Mouse (Mus musculus) midbrain, embryonic 13.5 days (tissue): ENCODE measurements at regions not wholly inside any gene's neighbourhood (a gene's known extent, or its start where the extent isn't known, plus 50 kb on each side); places are given as distances from the start of the nearest gene placed in this dataset.

Experiments
- ATAC-seq: fragments of 200-750 bp; cut with Nextera tagmentation; 2 replicates; pipeline ENCODE4 v1.8.0; 2017; ENCODE audit warnings: mild to moderate bottlenecking, moderate TSS enrichment, moderate library complexity
- H3K27ac ChIP-seq: fragments of 300-500 bp; sonication (generic); 2 replicates; pipeline ENCODE4 v1.5.1; 2015; ENCODE audit warnings: inconsistent platforms, mild to moderate bottlenecking, moderate library complexity
- H3K27me3 ChIP-seq: fragments of 300-500 bp; sonication (generic); 2 replicates; pipeline ENCODE4 v1.6.1; 2015; ENCODE audit warnings: mild to moderate bottlenecking, inconsistent platforms
- H3K36me3 ChIP-seq: fragments of 300-500 bp; sonication (generic); 2 replicates; pipeline ENCODE4 v1.6.1; 2015; ENCODE audit warnings: mild to moderate bottlenecking, inconsistent platforms
- H3K4me1 ChIP-seq: fragments of 300-500 bp; sonication (generic); replicated peaks from 2 replicates; pipeline ENCODE4 v1.6.1; 2015; ENCODE audit warnings: inconsistent platforms
- H3K4me2 ChIP-seq: fragments of 300-500 bp; sonication (generic); replicated peaks from 2 replicates; pipeline ENCODE4 v1.6.1; 2015; ENCODE audit warnings: moderate library complexity, mild to moderate bottlenecking, inconsistent platforms
- H3K4me3 ChIP-seq: fragments of 300-500 bp; sonication (generic); replicated peaks from 2 replicates; pipeline ENCODE4 v1.5.1; 2015; ENCODE audit warnings: mild to moderate bottlenecking, inconsistent platforms
- H3K9ac ChIP-seq: fragments of 300-500 bp; sonication (generic); replicated peaks from 2 replicates; pipeline ENCODE4 v1.6.1; 2015; ENCODE audit warnings: mild to moderate bottlenecking, inconsistent platforms
- H3K9me3 ChIP-seq: fragments of 300-500 bp; sonication (generic); 2 replicates; pipeline ENCODE4 v1.6.1; 2016; ENCODE audit warnings: mild to moderate bottlenecking, inconsistent platforms
- WGBS: fragments of 180-500 bp; shearing (Covaris S2); methylation state at CpG from one replicate; pipeline ENCODE4 v1.1.7; 2015; 5-methylcytosine and 5-hydroxymethylcytosine counted together

DNA sequence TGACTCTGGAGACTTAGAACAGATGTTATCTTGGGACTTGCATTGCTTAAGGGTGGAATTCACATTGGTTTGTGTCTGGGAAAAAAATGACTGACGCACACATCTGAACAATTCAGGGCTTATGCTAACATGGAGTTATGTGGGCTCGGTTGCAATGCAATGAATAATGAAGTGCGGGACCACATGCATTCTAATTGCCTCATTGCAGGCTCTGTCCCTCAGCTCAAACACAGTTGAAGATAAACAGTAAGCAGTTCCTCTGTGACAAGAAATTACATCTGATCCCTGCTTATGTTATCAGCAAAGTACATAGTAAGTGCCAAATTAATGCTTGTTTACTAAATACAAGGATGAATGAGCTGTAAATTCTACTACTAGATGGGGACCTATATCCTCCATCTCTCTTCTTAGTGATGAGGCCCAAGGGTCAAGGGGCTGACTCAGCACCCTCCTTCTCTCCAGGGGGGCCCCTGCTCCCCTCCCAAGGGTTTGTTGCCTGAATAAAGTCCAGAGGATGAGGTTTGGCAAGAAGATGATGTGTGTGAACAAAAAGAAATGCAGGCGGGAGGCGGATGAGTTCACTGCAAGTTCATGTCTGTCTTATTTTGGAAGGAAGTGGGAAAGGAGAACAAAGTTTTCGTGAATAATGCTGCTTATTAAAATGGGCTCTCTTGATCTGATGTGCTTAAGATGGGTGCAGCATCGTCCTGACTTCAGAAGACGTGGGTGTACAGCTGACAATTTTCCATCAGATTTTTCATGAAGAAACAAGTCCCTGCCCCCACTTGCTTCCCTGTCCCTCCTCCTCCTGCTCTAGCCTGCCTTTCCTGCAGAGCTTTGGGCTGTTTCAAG is 533.1 kb downstream of the Shisa9 start:
- Histone ChIP-seq H3K36me3 (no peaks in the 10 kb centered on the region), H3K4me3 (no peak overlapping the region), H3K9me3 (no peaks in the 10 kb centered on the region), H3K27ac (no peak overlapping the region), H3K27me3 (no peaks in the 10 kb centered on the region), H3K4me2 (no peak overlapping the region), H3K9ac (no peak overlapping the region), H3K4me1 (0 out of 2 replicates have a peak, but pooled peaks cover 2% of the 10 kb centered on the region)
- WGBS = 70% methylated on average over 8 of the region's 8 CpGs
- no peak for ATAC-seq

DNA sequence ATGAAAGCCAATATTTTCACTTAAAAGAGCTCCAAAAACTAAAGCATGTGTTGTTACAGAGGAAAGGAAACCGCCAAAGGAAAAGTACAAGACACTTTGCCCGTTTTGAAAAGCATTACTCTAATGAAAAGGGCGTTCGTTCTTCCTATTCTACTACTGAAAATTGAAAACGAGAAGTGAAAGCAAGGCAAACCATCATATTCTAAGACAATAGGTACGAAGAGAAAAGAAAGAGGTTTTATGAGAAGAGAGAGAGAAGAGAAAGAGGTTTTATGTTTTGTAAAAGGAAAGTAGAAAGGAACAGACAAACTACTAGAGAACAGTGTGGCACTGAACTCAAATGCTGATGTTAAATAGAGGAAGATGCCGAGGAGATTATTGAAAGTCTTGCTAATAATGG is 534.4 kb downstream of the Shisa9 start:
- H3K9ac ChIP-seq = no peak overlapping the region
- no peaks in the 10 kb centered on the region for H3K27me3 ChIP-seq
- no peaks in the 10 kb centered on the region for H3K9me3 ChIP-seq
- WGBS = 85% methylated on average over 7 of the region's 7 CpGs
- H3K27ac ChIP-seq = no peak overlapping the region
- no peak for ATAC-seq
- 0 out of 2 replicates have a peak, but pooled peaks cover 2% of the 10 kb centered on the region for H3K4me1 ChIP-seq
- no peak overlapping the region for H3K4me3 ChIP-seq
- H3K4me2 ChIP-seq = no peak overlapping the region
- no peaks in the 10 kb centered on the region for H3K36me3 ChIP-seq

DNA sequence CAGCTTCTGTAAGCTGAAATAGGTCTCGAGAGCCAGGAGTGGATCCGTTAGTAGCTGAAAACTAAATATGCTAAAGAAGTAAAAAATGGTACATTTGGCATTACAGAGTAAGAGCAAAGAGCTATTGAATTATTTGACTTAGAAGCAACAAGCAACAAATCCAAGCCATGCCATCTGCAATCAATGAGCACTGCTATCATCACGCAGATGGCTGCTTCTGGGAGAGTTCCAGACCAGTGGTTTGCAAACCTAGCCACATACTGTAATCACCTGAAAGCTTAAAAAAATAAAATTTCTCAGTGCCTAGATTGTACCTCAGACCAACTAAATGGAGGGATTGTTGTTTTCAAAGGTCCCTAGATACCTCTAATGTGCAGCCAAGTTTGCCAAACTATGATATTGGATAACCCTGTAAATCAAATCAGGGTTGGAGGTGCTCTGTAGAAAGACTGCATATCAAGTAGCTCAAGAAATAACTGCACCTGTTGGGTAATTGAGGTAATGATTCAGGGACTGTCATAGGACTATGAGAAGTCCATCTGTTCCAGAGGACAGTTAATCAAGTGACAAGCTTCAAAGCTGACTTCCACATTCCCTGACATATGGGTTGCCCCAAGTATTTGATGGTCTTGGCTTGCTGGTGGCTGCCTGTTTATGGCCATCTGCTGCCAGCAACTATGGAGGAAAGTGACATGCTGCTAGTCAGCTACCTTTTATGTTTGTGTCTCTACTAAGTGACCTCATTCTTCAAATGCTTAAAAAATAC is 538.0 kb downstream of the Shisa9 start:
- Histone ChIP-seq H3K36me3 (no peaks in the 10 kb centered on the region), H3K27ac (no peak overlapping the region), H3K9ac (no peak overlapping the region), H3K4me3 (no peak overlapping the region), H3K4me1 (0 out of 2 replicates have a peak, but pooled peaks cover 2% of the 10 kb centered on the region), H3K27me3 (no peaks in the 10 kb centered on the region), H3K9me3 (no peaks in the 10 kb centered on the region), H3K4me2 (no peak overlapping the region)
- no peak for ATAC-seq
- WGBS = 90% methylated on average over 3 of the region's 3 CpGs

DNA sequence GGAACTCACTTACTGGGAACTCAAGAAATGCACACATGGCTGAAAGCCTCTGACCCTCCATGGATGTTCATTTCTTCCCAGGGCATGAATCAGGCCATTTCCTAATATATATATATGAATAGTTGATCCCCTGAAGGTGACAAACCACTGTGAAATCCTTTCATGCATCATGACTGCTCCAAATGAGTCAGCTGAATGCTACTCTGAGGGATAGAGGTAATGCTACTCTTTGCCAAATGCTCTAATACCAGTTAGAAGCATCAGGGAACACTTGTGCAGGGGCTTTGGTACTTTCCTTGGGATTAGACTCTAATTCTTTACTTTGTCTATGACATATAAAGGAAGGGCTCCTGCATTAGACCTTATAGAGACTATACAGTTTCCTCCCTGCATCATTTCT is 561.0 kb upstream of the Ercc4 start:
- Histone ChIP-seq H3K4me2 (no peak overlapping the region), H3K9ac (no peak overlapping the region), H3K27me3 (no peaks in the 10 kb centered on the region), H3K27ac (no peak overlapping the region), H3K9me3 (no peaks in the 10 kb centered on the region), H3K4me1 (no peaks in the 10 kb centered on the region), H3K4me3 (no peak overlapping the region), H3K36me3 (no peaks in the 10 kb centered on the region)
- ATAC-seq = no peak

DNA sequence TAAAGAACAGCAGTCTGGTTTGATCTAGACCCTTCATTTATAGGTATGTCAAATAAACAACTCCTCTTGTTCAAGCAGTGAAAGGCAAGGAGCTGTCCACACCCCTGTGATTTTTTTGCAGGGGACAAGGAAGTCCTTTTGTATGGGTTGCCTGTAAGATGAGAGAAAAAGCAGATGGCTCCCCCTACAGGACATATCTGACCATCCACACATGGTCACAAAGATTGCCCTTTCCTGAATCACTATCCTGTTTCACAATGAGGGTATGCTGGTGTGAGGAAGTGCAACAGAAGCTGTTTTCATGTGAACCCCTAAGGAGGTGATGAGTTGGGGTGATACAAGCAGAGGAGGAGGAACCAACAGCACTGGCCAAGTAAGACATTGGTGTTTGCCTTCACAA is 520.6 kb upstream of the Ercc4 start:
- no peaks in the 10 kb centered on the region for H3K27me3 ChIP-seq
- no peaks in the 10 kb centered on the region for H3K36me3 ChIP-seq
- no peak overlapping the region for H3K27ac ChIP-seq
- H3K4me1 ChIP-seq = no peaks in the 10 kb centered on the region
- H3K9me3 ChIP-seq = no peaks in the 10 kb centered on the region
- H3K4me2 ChIP-seq = no peak overlapping the region
- ATAC-seq = no peak
- no peak overlapping the region for H3K9ac ChIP-seq
- H3K4me3 ChIP-seq = no peak overlapping the region

DNA sequence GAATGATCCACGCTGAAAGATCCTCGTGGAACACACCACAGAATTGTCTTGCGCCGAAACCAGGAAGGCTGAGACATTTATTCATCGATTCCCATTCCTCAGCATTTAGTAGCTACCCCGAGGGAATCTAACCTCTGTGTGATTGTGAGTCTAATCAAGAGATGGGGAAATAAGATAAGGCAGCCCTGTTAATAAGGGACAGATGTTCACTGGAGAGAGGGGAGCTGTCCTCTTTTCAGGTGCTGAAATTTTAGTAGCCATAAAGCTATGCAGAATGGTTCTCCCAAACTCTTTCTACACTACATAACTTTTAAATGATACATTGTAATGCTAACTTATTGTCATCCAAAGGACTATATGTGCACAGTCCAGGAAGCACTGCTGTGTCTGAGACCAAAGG is 501.2 kb upstream of the Ercc4 start:
- Histone ChIP-seq H3K9ac (no peak overlapping the region), H3K4me3 (no peak overlapping the region), H3K4me2 (no peak overlapping the region), H3K4me1 (no peaks in the 10 kb centered on the region), H3K9me3 (no peaks in the 10 kb centered on the region), H3K27ac (no peak overlapping the region), H3K36me3 (no peaks in the 10 kb centered on the region), H3K27me3 (no peaks in the 10 kb centered on the region)
- 79% methylated on average over 6 of the region's 6 CpGs for WGBS
- no peak for ATAC-seq

DNA sequence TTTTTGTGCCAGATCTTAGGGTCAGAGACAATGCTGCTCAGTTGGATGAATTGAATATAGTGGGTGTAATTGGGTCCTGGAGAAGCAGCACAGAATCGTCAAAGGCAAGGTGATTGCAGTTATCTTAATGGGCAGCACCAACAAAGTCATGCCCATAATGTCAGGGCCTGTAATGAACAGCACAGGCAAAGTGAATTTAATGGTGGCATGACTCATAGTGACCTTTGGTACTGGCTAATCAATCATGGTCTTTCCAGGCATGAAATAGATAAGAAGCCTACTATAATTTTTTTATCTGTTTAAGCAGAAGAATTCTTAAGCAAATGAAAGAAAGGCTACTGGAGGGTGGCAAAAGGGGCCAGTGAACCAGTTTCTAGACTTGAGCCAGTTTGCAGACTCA is 498.4 kb upstream of the Ercc4 start:
- WGBS = 75% methylated on average over 1 of the region's 1 CpGs
- Histone ChIP-seq H3K9ac (no peak overlapping the region), H3K4me3 (no peak overlapping the region), H3K4me2 (no peak overlapping the region), H3K27ac (no peak overlapping the region), H3K36me3 (no peaks in the 10 kb centered on the region), H3K4me1 (no peaks in the 10 kb centered on the region), H3K9me3 (no peaks in the 10 kb centered on the region), H3K27me3 (no peaks in the 10 kb centered on the region)
- ATAC-seq = no peak

DNA sequence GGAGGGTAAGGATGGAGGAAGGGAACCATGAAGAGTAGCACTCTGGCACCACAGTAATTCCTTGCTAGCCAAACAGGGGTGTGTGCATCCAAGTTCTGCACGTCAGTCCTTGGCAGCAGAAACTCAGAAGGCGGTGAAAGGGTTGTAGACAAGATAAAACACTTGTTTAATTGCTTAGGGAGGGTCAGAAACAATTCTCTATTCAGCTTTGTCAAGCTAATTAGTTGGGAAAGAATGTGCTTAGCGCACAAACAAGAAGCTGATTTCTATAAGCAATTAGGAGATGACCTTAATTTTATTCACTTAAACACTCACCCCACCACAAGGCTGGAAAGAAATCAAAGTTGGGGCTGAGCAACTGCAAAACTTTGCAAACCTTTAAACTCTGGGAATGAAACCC is 491.7 kb upstream of the Ercc4 start:
- Histone ChIP-seq H3K27me3 (no peaks in the 10 kb centered on the region), H3K4me3 (no peak overlapping the region), H3K4me1 (no peaks in the 10 kb centered on the region), H3K4me2 (no peak overlapping the region), H3K27ac (no peak overlapping the region), H3K9ac (no peak overlapping the region), H3K36me3 (no peaks in the 10 kb centered on the region), H3K9me3 (no peaks in the 10 kb centered on the region)
- no peak for ATAC-seq
- WGBS = 68% methylated on average over 3 of the region's 3 CpGs

DNA sequence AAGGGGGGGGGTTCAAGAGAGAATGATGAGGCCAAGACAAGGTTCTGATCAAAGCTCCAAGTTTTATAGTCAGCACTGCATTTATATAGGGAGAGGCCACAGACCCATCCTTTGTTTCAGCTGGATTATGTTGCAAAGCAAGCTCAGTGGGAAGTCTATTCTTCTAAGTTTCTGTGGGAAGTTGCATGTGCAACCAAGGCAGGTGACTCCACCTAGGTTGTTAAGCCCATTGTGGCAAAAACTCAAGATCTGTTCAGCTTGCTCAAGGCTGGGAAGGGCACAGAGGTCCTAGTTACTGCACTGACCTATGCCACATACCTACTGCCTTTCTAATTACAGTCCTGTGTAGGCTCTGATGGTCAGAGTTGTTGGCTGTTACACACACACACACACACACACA is 477.0 kb upstream of the Ercc4 start:
- no peak overlapping the region for H3K4me2 ChIP-seq
- H3K9ac ChIP-seq = no peak overlapping the region
- H3K36me3 ChIP-seq = no peaks in the 10 kb centered on the region
- no peaks in the 10 kb centered on the region for H3K4me1 ChIP-seq
- H3K9me3 ChIP-seq = no peaks in the 10 kb centered on the region
- H3K27me3 ChIP-seq = no peaks in the 10 kb centered on the region
- no peak for ATAC-seq
- H3K4me3 ChIP-seq = no peak overlapping the region
- H3K27ac ChIP-seq = no peak overlapping the region

DNA sequence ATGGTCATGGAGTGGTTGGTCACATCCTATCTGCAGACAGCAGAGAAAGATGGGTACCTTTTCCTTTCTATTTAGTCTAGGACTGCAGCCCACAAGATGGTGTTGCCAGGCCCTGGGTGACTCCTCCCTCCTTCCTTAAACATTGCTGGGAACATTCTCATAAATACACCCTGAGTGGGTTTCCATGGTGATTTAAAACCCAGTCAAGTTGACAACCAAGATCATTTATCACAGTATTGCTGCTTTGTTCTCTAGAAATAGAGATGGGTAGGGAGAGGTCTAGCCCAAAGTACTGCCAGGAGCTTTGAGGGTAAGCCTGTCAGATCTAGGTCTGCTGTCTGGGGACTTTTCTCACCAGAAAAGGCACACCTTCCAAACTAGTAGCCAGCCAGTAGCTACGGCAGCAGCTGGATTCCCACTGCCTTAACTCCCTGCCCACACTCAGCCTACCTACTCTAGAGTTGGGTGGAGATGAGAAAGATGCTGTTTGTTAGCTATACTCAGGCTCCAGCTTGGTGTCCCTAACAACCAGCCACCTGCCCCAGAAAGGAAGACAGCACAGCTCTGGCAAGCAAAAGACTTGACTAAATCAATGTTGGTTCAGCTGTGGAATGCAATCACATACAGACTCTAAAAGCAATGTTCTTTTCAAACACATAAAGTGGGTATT is 470.4 kb upstream of the Ercc4 start:
- Histone ChIP-seq H3K9me3 (no peaks in the 10 kb centered on the region), H3K27ac (no peak overlapping the region), H3K9ac (no peak overlapping the region), H3K4me3 (no peak overlapping the region), H3K4me1 (no peaks in the 10 kb centered on the region), H3K27me3 (no peaks in the 10 kb centered on the region), H3K36me3 (no peaks in the 10 kb centered on the region), H3K4me2 (no peak overlapping the region)
- ATAC-seq = no peak
- WGBS = 75% methylated on average over 1 of the region's 1 CpGs

DNA sequence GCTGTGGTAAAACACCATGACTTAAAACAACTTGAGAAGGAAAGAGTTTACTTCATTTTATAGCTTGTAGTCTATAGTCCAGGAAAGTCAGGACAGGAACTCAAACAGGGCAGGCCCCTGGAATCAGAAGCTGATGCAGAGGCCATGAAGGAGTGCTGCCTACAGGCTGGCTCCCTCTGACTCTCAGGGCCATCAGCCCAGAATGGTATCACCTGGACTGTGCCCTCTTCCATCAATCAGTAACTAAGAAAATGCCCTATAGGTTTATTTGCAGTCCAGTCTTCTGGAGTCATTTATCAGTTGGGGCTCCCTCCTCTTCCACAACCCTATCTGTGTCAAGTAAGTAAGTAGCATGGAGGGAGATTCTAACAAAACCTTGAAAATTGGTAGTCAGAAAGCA is 466.4 kb upstream of the Ercc4 start:
- ATAC-seq = no peak
- H3K4me1 ChIP-seq = no peaks in the 10 kb centered on the region
- no peak overlapping the region for H3K27ac ChIP-seq

DNA sequence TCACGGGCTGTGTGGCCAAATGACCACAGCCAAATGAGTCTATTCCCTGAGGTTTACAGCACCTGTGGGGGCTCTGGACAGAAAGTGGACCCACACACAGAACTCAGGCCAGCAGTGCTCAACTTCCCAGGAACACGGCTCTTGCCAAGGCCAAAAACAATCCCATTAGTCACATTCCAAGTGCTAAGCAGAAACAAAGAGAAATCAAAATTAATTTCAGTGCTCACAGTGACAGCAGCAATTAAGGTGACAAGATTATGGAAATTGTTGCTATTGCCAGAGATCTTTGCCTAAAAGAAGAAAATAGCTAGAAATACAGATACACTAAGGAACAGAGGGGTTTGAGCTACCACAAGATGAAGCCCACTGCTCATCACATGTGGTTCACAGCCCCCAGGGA is 464.9 kb upstream of the Ercc4 start:
- H3K9me3 ChIP-seq = no peaks in the 10 kb centered on the region
- ATAC-seq = no peak
- no peak overlapping the region for H3K27ac ChIP-seq
- no peaks in the 10 kb centered on the region for H3K36me3 ChIP-seq
- no peaks in the 10 kb centered on the region for H3K27me3 ChIP-seq
- H3K4me3 ChIP-seq = no peak overlapping the region
- no peak overlapping the region for H3K4me2 ChIP-seq
- H3K4me1 ChIP-seq = no peaks in the 10 kb centered on the region
- H3K9ac ChIP-seq = no peak overlapping the region
- 75% methylated on average over 2 of the region's 2 CpGs for WGBS

More for the DNA sequence above, 466.4 kb upstream of the Ercc4 start:
- Histone ChIP-seq H3K4me2 (no peak overlapping the region), H3K4me3 (no peak overlapping the region), H3K9me3 (no peaks in the 10 kb centered on the region), H3K9ac (no peak overlapping the region), H3K27me3 (no peaks in the 10 kb centered on the region), H3K36me3 (no peaks in the 10 kb centered on the region)
